Mouse (Mus musculus): ENCODE results near the gene Snrnp35.
"Not testable (repeated sequence)": the region's sequence is repeated elsewhere in the genome, so short reads cannot be mapped to it uniquely, and the experiment has no call there.

The Snrnp35 gene

GRCm38 (mm10) chr5:124482966-124483654, at the start of gene Snrnp35:
TSS of gene Snrnp35 (plus strand) at chr5:124483134.
- peak; percentile 95 for DNase-seq (ENCODE audit: low read depth, low spot score)

DNA sequence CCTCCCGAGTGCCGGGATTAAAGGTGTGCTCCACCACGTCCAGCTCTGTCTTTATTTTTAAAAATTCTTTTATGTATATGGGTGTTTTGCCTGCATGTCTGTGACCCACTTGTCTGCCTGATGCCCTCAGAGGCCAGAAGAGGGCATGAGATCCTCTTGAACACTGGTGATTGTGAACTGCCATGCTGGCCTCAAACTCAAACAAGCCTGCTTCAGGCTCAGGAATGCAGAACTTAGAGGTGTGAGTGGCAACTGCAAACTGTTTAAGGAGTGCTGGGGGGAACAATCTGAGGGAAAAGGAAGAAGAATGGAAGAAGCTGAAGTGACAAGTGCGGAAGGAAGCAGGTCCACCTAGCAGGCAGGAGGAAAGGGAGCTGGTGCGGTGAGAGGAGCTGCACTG, 44.7 kb upstream of the Snrnp35 start:
- no peak for DNase-seq (ENCODE audit: low read depth, low spot score)

DNA sequence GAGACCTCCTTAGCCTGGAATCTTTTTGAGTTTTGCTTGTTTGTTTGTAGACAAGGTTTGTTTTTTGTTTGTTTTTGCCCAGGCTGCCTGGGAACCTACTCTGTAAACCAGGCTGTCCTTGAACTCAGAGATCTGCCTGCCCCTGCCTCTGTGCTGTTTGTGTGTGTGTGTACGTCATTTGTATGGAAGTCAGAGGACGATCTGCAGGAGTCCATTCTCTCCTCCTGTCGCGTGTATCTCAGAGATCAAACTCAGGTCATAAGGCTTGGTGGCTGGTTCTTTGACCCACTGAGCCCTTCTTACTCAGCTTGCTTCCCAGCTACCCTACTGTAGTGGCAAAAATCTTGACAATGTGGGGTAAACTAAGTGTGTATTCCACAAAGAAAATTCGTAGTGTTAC, 44.2 kb upstream of the Snrnp35 start:
- no peak for DNase-seq (ENCODE audit: low read depth, low spot score)

DNA sequence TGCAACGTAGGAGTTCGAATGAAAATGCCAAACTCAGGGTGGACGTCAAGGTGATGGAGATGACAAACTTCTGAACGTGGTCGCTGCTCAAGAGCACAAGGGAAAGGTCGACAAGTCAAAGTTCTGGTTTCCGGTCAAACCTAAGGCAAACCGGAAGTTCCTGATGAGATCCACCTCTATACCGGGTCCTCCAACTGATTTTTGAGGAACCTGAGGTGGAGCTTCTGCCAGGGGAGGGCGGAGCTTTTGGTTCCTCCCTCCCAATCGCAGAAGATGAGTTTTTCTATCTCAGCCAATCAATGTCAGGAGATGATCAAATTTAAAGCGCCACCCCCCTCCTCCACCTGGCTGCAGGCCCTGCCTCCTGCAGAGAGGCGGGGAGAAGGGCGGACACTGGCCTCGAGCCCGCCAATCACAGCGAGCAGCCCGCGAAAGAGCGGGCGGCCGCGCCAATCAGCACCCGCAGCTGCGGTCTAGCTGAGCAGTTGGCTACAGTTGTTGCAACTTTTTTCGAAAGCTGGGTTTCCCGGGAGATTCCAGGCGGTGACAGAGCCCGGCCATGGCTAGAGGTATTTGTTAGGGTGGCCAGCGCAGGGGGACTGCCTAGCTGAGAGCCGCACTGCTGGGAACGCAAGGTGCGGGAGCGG, 43.4 kb upstream of the Snrnp35 start, which contains the start of gene Kmt5a:
TSS of gene Kmt5a (plus strand) at position 484 of the 647 bp plus-strand sequence.
- DNase-seq (ENCODE audit: low read depth, low spot score) = peak; percentile 96

DNA sequence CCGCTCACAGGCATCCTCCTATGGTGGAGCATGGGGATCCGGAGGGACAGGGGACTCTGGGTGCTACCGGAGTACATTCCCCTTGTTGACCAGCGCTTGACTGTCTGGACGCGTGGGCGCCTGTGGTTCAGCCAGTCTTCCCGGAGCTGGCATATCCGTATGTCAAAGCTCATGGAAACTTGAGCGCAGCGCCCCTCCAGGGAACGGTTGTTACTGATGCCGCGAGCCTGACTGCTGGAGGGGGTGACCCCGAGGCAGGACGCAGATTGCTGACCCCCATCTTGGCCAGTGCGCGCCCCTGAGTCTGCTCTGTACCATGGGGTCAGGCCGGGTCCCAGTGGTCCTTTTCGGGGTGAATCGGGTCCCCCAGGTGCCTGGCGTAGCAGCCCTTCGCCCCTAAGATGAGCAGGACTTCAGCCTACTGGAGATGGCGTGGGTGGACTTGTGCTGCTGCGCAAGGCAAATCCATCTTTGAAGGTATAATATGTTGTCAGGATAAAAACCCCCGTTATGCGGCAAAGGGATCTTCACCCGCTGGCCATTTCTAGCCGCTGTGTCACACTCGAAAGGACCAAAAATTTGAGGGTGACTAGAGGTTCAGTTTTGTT, 42.7 kb upstream of the Snrnp35 start:
- DNase-seq (ENCODE audit: low read depth, low spot score) = peak; percentile 62

GRCm38 (mm10) chr5:124442628-124443027, 40.3 kb upstream of the Snrnp35 start:
- DNase-seq (ENCODE audit: low read depth, low spot score) = no peak

DNA sequence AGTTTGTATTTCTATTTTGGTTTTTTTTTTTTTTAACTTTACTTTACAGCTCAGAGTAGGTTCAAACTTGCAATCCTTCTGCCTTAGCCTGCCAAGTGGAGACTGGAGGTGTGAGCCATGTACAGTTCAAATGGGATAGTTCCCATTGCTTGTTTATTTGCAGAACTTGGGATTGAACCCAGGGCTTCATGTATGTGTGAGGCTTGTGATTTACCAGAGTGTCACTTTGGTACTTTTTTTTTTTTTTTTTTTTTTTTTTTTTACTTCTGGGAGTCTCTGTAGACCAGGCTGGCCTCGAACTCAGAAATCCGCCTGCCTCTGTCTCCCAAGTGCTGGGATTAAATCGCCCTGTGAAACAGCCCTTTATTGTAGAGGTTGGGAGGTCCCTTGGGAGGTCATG, 38.7 kb upstream of the Snrnp35 start:
- DNase-seq (ENCODE audit: low read depth, low spot score) = no peak

DNA sequence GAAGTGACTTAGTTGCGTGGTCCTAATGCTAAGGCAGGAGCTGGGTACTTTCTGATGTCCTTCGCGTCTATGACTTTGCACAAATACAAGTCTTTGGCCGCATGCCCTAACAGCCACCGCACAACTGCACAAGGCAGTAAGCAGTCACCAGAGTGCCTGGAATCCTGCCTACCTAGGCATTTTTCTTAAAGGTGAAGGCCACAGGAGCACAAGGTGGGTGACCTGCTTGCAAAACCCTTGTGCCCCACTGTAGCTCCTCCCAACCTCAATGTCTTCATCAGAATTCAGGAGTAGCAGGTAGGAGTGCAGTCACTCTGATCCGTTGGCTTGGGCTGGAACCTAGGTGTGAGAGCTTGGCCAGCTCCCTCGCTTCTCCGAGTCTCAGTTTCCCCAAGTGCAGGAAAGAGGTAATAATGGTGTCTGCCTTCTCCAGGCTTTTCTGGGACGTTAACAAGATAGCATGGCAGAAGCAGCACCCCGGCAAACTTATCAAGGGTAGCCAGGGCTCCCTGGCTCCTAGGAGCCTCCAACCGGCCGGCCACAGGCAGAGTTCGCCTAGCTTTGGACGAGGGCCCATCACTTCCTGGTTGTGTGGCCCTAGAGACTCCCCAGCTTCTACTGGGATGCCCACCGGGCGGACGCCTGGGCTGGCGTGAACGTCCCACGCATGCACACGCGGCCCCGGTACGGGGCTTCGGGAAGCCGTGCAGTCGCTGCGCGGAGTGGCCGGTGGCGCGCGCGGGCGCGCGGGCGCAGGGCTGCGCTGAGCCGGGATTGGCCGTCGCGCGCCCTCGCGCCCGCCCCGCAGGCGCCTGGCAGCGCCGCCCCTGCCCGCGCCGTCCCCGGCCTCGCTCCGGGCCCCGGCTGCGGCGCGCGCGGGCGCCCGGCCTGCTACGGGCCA, 38.0 kb upstream of the Snrnp35 start:
- peak; percentile 71 for DNase-seq (ENCODE audit: low read depth, low spot score)

DNA sequence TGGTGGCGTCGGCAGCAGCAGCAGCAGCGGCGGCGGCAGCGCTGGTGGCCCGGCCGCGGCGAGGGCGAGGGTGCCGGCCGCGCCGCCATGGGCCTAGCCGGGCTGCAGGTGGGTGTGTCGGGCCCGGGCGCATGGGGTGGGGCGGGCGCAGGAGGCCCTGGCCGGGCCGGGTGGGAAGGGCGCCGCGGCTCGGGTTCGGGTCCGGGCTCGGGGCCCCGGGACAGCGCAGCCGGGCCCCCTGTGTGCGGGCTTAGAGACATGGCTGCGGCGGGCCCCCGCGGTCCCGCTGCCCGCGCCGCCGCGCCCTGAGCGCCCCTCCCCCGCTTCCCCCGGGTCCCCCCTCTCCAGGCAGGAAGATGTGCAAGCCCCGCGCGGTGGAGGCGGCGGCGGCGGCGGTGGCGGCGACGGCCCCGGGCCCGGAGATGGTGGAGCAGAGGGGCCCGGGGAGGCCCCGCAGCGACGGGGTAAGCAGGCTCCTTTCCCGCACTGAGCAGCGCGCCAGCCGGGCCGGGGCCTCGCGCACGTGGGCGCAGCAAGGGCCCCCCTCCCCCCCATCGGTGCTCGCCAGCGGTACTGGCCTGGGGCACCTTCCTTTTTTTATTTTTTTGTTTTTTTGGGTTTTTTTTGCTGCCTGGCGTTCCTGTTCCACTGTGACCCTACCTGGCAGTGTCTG, 37.2 kb upstream of the Snrnp35 start:
- DNase-seq (ENCODE audit: low read depth, low spot score) = no peak

GRCm38 (mm10) chr5:124446301-124446881, 36.5 kb upstream of the Snrnp35 start:
- DNase-seq (ENCODE audit: low read depth, low spot score) = peak; percentile 72

DNA sequence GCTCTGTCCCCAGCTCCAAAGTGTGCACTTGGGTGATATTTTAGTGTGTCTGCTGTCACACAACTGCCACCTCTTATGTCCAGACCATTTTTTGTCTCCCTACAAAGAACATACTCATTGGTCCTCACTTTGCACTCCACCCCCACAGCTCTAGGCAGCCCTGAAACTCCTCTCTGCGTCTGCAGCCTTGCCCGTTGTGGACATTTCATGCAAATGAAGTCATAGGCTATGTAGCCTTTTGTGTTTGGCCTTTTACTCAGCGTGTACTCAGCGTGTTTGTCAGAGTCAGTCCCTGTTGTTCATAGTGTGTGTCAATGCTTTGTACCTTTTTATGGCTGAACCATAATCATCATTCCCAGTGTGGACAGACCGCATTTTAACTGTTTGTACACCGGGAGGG, 33.4 kb upstream of the Snrnp35 start:
- no peak for DNase-seq (ENCODE audit: low read depth, low spot score)

- no peak for DNase-seq (ENCODE audit: low read depth, low spot score)
Observed at GRCm38 (mm10) chr5:124450051-124450450, 32.9 kb upstream of the Snrnp35 start.

- no peak for DNase-seq (ENCODE audit: low read depth, low spot score)
Observed at GRCm38 (mm10) chr5:124450641-124451340, 32.1 kb upstream of the Snrnp35 start.

GRCm38 (mm10) chr5:124452494-124453228, 30.3 kb upstream of the Snrnp35 start:
- DNase-seq (ENCODE audit: low read depth, low spot score) = no peak

GRCm38 (mm10) chr5:124453339-124454081, 29.4 kb upstream of the Snrnp35 start:
- DNase-seq (ENCODE audit: low read depth, low spot score) = no peak

- DNase-seq (ENCODE audit: low read depth, low spot score) = no peak
Observed at GRCm38 (mm10) chr5:124454082-124454419, 28.9 kb upstream of the Snrnp35 start.

DNA sequence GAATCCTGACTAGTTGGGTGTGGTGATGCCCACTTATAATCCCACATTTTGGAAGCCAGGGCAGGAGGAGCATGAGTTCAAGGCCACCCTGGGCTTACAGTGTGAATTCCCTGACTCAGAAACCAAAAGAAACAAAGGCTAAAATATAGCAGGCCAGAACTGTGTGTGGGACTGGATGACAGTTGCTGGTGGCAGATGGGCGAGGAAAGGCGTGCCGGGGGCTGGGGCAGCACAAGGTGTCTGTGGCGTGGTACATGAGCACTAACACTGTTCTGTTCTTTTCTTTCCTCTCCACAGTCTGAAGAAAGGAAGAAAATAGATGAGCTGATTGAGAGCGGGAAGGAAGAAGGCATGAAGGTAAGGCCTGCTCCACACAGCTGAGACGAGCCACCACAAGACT, 26.2 kb upstream of the Snrnp35 start:
- no peak for DNase-seq (ENCODE audit: low read depth, low spot score)

GRCm38 (mm10) chr5:124460922-124461321, 22.0 kb upstream of the Snrnp35 start:
- DNase-seq (ENCODE audit: low read depth, low spot score) = not testable (repeated sequence)

Data from skeletal muscle tissue, adult 2 months (tissue).